Mouse (Mus musculus): ENCODE results near the gene Adamts9. TPM values are rescaled to one million over a fixed set of nuclear protein-coding genes. Genes with fewer than 3 reads are reported as not detected.

Adamts9 gene
- polyA plus RNA-seq (2012; ENCODE audit: low replicate concordance): 0.02 and 0.68 TPM in 2 replicates

GRCm38 (mm10) chr6:92943057-92943781 lies at the start of gene Adamts9:
Gene Adamts9, minus strand, starts transcription at chr6:92943492.

DNA sequence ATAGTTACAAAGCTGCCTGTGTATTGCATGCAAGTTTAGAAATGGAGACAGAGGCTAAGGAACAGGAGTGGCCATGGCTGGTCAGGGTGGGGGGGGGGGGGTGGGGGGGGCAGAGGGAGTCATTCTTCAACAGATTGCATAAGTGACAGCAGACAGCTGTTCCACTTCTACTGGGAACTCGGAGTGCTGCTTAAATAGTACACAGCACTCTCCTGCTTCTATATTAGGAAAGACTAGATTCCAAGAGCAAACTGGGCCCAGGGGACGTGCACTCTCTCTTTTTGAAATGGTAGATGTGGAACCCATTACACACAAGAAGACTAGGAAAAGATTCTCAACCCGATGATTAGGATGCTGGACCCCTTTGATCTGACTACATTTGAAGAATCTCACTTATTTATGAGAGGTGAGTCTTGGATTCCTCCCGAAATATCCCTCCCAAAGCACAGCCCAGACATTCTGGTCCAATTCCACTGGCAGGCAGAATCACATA lies 74.2 kb downstream of the Adamts9 start, which contains the start of gene Gm15737:
Gene Gm15737, plus strand, starts transcription at position 269 of the 493 bp plus-strand sequence.

GRCm38 (mm10) chr6:92816311-92816751 lies 127.0 kb downstream of the Adamts9 start, which contains the start of gene A730049H05Rik:
Gene A730049H05Rik, plus strand, starts transcription at chr6:92816478.

Other genes starting within 250 kb of the Adamts9 start
- gene Prickle2, start 237.3 kb downstream of the Adamts9 start, polyA plus RNA-seq (2012; ENCODE audit: low replicate concordance): 0.02 TPM in 1 of 2 replicates, not detected in the other
- gene A730049H05Rik, start 127.0 kb downstream of the Adamts9 start, polyA plus RNA-seq (2012; ENCODE audit: low replicate concordance): not detected in 2 replicates
- not detected in 2 replicates for gene Gm15737, start 74.1 kb downstream of the Adamts9 start, polyA plus RNA-seq (2012; ENCODE audit: low replicate concordance)